Mouse (Mus musculus) layer of hippocampus, postnatal 14 days (tissue): ENCODE data around the gene Acot13. TPM values are rescaled to one million over a fixed set of nuclear protein-coding genes. Genes with fewer than 3 reads are reported as not detected.
A peak's percentile ranks its signal among the peaks of the same experiment; 100 is the strongest.

Source experiments
- DNase-seq, 2 experiments: peaks; one replicate each; pipeline ENCODE4 v3.0.0; 2021 to 2022; ENCODE audit warnings: low spot score in 2 of 2, mixed read lengths in 1 of 2
- total RNA-seq, 2 experiments: library from RNA; stranded (reverse); gene quantifications; 2 replicates each; pipeline ENCODE4 v1.2.3; 2021

Acot13 gene
- total RNA-seq, 2 experiments from 2014 or later: 73.0 to 83.6 TPM

DNA sequence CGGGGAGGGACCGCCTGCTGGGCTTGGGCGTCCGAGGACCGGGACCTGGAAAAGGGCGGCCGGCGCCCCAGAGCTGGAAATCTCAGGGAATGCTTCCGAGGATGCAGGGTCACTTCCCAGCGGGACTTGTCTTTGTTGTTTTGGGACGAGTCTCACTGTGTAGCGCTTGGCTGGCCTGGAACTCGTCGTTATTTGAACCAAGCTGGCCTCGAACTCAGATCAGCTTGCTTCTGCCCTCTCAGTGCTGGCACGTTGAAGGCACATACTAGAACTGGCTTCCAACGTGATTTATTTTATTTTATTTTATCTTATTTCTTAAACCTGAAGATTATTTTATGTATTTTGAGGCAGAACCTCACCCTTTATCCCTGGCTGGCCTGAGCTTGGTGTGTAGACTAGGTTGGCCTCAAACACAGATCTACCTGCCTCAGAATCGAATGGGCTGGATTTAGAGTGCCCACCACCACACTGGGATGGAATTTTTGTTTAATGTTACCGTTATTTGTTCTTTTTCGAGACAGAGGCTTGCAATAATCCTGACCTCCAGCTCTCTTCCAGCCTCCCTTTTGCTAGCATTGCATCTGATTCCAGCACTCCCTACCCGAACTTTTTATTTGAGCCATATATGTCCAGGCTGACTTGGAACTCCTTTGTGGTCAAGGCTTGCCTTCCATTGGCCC, 931 bp upstream of the Acot13 start:
- no peak for DNase-seq

DNA sequence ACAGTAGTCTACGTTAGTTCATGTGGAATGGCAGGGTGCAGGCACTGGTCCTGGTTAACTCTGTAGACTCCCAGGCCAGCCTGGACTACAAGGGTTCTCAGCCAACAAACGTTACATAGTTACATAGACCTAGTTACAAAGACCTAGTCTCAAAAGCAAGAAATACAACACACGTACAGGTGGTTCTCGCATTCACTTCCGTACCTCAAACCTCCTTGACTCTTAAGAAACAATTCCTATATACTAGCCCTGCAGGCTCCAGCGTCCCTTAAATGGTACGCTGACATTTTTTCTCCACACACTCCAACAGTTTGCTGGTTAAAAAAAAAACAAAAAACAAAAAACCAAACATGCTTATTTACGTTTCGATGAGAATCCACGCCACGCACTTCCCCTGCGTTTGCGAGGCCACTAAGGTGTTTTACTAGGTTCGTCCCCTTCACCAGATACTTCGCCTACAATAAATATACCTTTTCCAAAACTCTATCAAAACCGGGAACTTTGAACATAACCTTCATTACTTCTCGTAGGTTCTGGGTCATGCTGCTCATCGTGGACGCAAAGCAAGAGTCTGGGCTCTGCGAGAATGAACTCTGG, 486 bp downstream of the Acot13 start:
- no peak for DNase-seq

DNA sequence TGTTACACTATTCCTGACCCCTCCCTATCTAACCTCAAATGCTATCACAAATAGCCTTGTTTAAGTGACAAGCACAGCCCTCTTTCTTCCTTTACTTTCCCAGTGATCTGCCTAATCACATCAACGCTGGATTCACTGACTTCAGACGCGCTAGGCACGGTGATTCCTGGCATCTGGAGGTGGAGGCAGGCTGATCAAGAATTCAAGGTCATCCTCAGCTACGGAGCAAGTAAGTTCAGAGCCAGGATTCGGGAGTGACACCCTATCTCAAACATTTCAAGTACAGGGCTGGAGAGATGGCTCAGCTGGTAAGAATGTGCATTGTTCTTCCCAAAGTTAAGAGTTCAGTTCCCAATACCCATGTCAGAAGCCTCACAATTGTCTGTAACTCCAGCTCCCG, 5.2 kb downstream of the Acot13 start:
- no peak for DNase-seq

DNA sequence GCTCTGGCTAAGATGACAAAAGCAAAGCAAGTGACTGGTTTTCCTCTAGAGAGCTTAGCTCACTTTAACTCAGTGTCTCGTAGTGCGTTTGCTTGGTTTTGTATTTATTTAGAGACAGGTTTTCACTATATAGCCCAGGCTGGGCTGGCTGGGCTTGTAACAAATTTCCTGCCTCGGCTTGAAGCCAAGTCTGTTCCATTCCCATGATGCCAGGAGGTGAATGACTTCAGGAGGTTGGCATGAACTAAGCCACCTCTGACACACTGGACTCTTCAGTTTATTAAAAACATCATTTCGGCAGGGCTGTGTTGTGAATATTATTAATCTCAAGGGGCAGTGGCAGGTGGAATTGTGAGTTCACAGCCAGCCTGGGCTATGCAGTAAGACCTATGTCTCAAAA, 5.8 kb downstream of the Acot13 start:
- no peak for DNase-seq

DNA sequence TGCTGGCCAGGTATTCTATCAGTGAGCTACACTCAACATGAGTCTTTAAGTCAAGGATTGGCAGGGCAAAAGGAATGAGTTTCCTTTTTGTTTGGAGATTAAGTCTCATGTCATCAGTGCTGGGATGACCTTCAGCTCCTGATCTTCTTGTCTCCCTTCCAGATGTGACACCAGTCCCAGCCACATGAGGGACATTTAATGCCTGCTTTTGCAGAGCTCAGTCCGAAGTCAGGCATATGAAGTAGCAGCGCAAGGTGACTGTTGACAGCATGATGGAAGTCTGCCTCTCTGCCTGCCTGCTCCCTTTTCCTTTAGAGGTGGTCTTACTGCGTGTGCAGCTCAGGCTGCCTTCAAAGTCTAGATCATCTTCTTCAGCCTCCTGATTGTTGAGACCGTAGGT, 6.7 kb downstream of the Acot13 start:
- DNase-seq: no peak

DNA sequence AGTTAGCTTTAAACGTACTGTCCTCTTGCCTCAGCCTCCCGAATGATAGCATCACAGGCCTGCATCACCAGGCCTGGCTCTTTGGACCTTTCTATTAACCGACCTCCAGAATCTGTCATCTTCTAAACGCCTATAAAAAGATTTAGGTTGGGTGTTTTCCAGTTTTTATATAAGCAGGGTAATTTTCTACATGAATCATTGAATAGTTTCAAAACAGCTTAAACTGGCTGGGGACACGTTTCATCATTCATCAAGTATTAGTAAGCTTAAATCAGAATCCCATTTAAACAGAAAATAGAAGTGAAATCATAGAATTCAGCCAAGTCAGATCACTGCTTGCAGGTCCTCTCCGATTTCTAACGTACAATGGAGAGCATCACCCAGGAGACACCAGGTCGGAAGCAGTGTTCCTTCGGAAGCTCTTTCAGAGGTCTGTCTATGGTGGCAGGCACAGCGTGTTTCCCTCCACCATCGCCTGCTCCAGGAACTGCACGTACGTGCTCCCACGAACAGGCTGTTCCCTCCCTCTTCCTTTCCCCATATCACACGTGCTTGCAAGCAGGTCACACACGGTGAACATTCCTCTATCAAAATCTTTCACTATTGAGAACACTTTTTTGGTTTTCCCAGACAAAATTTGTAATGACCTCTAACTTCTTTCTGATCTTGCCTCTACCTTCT, 8.5 kb downstream of the Acot13 start:
- peak; percentile 46 to 69 for DNase-seq

DNA sequence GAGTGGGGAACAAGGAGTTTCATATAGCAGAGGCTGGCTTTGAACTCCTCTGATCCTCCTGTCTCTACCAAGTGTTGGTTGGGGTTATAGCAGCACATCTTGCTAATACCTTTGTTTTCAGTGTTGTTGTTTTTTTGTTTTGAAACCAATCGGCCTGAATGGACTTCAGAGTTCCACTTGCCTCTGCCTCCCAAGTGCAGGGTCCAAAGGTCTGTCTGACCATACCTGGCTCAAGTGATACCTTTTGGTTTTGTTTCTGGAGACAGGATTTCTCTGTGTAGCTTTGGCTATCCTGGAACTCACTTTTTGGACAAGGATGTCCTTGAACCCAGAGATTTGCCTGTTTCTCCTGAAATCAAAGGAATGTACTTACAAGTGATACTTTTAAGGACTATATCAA, 11.4 kb downstream of the Acot13 start:
- no peak for DNase-seq

DNA sequence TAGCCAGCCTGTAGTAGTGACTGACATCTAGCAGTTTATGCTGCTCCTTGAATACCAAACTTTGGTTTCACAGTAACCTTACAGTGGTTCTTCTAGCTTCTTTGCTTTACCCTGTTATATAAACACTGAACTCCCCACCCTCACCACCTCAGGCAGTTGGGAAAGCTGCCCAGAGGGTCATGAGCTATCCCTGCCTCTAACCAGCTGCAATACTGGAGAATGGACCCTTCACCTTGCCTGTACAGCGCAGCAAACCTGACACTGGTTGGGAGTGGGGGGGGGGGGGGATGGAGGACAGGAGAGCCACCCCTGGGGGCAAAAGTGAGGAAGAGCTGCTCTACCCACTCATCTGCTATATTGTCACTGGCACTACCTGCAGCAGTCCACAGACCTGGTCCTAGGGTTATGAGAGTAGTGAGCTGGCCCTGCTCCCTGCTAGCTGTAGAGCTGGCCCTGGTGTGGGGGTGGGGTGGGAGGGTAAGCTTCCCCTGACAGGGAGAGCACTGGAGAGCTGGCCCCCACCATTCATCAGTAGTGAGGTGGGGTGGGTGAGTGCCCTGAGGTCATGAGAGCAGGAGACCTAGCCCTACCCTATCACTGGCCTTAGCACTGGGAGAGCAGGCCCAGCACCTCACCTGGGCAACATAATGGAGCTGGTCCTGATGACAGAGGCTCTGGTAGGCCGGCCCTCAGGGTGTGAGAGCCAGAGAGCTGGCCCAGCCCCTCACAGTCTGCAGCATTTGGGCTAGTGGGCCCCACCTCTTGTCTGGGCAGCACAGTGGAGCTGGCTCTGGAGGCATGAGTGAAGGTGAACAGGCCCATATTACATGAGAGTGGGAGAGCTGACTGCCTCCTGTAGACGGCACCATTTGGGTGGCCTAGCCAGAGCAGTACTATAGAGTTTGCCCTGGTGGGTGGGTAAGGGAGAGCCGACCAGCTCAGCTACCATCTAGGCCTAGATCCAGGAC, 14.9 kb downstream of the Acot13 start:
- DNase-seq: no peak

DNA sequence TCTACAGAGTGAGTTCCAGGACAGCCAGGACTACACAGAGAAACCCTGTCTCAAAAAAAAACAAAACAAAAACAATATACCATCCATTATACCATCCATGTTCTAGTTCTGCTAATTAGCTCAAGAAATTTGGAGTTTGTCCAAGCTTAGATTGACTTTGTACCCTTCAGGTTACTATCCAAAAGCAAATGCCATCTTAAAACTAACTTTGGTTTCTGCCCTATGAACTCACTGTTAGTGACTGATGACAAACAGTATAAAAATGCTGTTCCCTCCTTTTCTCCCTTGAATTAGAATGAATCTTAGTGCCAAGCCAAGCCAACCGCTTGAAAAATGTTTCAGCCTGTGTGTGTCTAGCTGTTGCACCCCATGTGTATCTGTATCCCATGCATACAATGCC, 16.7 kb downstream of the Acot13 start:
- DNase-seq: no peak

DNA sequence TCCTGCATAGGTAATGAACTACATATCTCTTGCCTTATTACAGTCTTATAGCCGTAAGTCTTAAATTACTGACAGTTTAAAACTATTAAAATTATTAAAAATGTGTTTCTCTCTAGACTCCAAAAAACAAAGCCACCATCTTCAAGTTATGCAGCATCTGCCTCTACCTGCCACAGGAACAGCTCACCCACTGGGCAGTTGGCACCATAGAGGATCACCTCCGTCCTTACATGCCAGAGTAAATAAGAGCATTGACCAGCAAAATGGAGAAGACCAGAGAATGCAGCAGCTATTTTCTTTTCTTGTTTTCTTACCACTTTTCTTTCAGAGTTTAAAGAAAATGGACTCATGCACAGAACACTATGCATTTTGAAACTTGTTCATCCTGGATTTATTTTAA, 18.8 kb downstream of the Acot13 start:
- no peak for DNase-seq

DNA sequence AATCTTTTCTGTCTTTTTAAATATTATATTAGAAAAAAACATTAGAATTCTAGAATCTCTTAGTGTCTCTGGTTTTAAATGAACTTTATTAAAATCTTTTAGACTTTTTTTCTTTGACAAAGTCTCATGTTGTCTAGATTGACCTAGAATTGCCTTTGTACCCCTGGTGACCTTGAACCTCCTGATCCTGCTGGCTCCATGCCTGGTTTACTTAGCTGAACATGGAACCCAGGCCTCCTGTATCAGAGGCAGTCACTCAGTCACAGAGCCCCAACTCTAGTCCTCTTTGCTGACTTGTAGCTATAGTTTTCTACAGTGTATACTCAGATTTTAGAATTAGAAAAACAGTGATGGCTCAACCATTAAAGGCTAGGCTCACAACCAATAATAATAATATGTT, 25.3 kb downstream of the Acot13 start:
- DNase-seq: no peak

DNA sequence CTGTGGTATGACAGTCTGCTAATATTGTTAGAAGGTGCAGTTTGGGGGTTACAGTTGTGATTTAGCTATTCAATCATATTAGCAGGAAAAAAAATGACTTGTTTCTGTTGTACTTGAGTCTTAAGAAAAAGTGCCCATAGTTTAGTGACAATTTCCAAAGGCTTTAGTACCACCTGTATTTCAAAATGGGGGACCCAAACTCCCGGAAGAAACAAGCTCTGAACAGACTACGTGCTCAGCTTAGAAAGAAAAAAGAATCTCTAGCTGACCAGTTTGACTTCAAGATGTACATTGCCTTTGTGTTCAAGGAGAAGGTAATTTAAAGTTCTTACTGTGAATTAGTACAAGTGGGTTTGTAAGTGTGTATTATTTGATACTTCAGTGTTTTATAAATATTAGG, 28.1 kb downstream of the Acot13 start:
- no peak for DNase-seq

DNA sequence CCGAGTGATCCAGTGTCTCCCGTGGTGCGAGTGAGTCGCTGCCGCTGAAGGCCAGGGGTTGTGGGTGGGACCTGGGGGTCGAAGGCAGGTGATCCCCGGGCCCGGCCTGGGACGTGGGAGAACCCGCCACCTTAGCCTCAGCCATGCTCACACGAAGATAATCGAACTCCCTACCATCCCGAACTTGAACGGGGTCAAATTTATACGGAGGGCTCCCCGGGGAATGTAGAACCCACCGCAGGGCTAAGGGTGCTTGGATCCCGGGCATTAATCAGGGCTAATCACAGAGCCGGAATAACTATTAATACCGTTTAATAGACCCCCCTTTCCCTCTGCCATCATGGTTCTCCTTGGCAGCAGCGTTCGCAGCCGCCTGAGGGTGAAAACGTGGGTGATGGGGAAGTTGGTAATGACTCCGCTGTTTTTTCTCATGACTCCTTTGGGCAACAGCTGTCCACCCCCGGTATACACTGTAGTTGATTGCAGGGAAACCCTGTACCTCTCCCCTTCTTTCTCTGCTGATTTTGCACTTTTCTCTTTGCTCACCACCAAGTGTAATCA, 29.1 kb downstream of the Acot13 start:
- DNase-seq: peak in 1 of 2 experiments; percentile 15

DNA sequence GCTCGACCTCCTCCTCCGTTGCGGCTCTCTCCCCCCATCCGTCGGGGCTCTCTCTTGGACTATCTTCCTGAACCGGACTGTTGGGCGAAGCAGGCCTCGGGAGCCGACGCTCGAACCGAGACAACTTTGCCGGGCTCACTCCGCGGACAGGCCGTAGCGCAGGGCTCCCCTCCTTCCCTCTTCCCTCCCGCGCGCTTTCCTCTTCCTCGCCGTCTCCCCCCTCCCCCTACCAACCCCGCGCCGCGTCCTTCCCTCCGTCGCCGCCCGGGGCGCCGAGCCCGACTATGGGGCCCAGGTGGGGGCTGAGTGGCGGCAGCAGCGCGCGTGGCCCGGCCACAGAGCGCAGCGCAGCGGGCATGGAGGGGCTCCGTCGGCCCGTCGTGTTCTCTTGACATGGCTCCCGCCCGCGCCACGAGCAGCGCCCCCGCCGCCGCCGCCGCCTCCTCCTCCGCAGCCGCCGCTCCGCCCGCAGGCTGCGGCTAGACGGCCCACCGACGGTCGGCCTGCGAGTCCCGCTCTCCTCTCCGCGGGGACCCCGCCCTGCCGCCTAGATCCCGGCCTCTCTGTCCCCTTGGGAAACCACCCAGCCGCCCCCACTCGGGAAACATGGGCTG, 29.9 kb downstream of the Acot13 start, which contains the start of gene BC005537:
BC005537 (plus strand) TSS at position 350 of the 614 bp plus-strand sequence.
- no peak for DNase-seq

DNA sequence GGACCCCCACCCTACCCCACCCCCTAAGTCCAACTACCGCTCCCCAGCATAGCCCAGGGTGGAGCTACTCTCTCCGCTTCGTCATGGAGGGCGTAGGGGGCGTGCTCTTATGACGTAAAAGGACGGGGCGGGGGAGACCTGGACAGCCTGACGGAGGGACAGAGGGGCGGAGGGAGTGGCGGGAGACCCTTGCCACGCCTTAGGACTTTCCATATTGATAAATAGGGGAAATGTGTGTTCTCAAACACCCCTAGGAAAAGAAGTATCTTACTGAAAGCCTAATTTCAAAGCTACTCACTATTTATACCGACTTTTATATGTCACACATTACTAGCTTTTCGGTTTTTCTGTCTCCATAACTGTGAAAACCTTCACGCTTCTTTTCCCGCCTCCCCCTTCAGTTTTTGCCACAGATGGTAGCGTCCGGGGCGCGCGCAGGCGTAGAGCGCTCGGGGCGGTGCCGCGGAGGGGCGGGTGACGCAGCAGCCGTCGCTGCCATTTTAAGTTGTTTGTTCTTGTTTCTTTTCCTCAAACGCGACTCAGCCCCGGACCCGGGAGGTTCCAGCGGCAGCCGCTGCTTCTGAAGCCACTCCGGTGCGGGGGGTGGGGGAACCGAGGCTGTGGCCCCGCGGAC, 30.5 kb downstream of the Acot13 start:
- DNase-seq: peak; percentile 93 to 98

DNA sequence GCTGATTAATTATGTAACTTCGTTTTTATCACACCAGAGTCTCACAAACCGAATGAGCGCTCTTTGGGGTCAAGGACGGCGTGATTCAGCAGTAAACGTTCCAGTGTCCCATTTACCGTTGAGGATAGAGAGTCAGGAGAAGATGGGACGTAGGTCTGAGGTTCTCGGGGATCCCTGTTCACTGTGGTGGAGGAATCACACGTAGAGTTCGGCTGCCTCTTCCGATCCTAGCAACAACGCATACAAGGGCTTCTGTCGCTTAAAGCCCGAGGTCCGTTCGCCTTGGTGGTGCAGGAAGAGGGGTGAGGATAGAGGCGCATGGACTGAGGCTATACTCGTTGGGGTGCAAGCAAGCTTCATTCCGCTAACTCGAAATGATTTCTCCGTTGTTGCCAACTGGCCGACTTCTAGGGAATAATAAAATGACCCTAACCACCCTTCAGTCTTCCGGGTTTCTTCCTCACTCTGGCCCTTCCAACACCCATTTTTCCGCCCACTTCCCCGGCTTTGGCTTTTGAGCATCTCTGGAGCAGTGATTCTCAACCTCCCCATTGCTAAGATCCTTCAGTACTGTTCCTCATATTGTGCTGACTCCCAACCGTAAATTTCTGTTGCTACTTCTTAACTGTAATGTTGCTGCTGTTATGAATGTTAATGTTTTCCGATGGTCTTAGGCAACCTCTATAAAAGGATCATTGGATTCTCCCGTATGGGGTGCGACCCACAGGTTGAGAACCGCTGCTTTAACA, 31.2 kb downstream of the Acot13 start:
- peak in 1 of 2 experiments; percentile 42 for DNase-seq

DNA sequence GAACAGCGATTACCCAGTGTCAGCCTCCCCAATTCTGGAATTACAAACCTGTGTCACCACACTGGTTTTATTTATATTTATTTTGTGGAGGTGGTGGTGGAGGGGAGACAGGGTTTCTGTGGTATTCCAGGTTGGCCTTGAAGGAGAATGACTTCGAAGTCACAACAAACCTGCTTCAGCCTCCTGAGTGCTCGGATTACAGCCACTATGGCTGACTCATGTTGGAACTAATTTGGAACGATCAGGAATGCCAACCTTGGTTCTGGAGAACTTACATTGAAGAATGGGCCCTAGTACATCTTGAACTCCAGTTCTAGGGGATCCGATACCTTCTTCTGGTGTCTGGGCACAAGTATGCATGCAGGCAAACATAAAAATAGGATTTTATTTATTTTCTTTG, 32.0 kb downstream of the Acot13 start:
- DNase-seq: no peak

DNA sequence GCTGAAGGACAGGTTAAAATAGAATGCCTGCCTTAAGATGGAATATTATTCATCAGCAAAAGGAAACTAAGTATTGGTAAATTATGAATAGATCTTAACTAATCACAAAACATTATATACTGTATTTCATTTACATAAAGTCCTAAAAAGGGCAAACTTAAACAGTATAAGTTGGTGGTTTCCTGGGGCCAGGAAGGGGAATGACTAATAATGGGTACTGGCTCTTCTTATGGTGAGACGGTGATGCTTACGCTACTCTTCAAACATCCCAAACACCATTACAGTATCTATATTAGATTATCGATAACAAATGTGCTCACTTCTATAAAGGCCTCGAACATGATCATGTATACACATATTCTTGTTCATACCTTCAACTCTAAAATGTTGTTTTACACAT, 32.7 kb downstream of the Acot13 start:
- DNase-seq: no peak

DNA sequence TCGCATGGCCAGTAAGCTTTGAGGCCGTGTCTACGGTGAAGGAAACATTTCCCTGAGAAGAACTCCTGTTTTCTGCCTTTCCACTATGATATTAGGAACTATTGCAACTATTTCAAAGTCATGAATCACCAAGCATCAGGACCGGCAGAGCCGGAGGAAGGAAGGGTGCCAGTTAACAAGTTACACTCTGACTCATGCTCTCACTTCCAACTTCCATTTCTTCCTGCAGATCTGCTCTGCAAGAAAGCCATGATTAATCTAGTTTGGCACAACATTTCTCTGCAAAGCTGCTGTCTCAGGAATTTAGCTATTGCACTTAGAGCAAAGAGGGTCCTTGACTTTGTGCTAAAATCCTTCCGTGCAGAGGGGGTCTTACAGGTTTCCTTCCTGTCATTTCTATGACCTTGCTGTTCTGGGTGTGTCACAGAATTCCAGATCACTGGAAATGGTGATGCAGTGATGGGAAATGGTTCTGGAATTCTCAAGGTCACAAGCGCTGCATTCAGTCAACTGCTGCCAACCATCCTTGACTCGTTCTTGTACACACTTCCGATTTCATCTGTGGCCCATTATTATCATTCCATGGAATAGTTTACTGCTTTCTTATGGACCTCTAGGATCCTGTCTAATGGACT, 38.8 kb downstream of the Acot13 start:
- DNase-seq: no peak
